Mouse (Mus musculus): ENCODE measurements at regions not wholly inside any gene's neighbourhood (a gene's known extent, or its start where the extent isn't known, plus 50 kb on each side); places are given as distances from the start of the nearest gene placed in this dataset.

GRCm38 (mm10) chrX:145848937-145849783, 344.2 kb upstream of the Amot start:
- peak in 1 of 2 experiments; percentile 4 for DNase-seq (ENCODE audit: low spot score in 2 of 2)
- intact Hi-C loops (cut with DNase I): no loop called here

DNA sequence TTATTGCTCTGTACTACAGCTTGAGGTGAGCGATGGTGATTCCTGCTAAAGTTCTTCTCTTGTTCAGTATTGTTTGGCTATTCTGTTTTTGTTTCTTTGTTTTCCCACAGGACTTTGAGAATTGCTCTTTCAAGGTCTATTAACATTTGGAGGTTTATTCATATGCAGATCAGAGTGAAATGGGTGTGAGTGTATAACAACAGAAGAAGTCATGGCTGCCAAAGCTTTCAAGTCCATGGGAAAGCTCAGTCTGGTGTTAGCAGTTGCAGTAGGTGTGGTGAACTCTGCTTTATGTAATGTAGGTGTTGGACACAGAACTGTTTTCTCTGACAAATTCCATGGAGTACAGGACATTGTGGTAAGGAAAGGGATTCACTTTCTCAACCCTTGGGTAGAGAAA, 328.1 kb upstream of the Amot start:
- intact Hi-C loops (cut with DNase I): no loop called here
- DNase-seq (ENCODE audit: low spot score in 2 of 2): no peak

DNA sequence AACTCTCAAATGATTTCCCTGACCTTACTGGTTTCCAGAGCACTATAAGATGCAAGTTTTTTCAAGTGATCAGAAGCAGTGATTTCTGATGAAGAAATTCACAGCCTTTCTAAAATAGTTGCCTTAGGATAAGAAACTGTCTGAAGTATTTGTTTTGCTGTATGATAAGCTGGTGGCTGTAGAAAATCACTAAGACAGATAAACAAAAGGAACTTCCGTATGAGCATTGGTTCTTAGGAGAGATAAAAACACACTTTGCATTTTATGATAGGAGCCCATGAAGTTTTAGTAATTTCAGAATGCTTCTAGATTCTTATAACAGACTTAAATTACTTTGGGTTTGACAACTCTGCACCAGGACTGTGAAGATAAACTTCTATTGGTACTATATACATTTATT, 308.0 kb upstream of the Amot start:
- DNase-seq (ENCODE audit: low spot score in 2 of 2): no peak
- intact Hi-C loops (cut with DNase I): no loop called here

Measured in left cerebral cortex, postnatal 25 days (tissue).